Mouse (Mus musculus): Measurements from ENCODE around the gene Ttll13. TPM values are rescaled to one million over a fixed set of nuclear protein-coding genes. Genes with fewer than 3 reads are reported as not detected.

Gene Ttll13
- polyA plus RNA-seq, 1 experiment = not detected

- TF ChIP-seq POLR2A (IDR thresholded peaks at IDR 0.05; ENCODE audit: insufficient read depth, low read depth, low read length) (no peak), CTCF (IDR thresholded peaks at IDR 0.05; ENCODE audit: insufficient read depth, low read depth, low read length) (no peak)
- H3K27ac ChIP-seq (ENCODE audit: insufficient read depth, low read depth, low read length) = no peak overlapping the region
- peaks cover 3% of the 10 kb centered on the region for H3K4me1 ChIP-seq (ENCODE audit: control insufficient read depth, insufficient read depth, low read length)
- no peak overlapping the region for H3K4me3 ChIP-seq (ENCODE audit: insufficient read depth, low read depth, low read length)
- 51% methylated on average over 7 of the region's 7 CpGs for WGBS
These were observed 683 bp downstream of the Ttll13 start for GRCm38 (mm10) chr7:80246859-80247258.

GRCm38 (mm10) chr7:80252437-80252836, 6.3 kb downstream of the Ttll13 start:
- no peak for TF ChIP-seq CTCF (IDR thresholded peaks at IDR 0.05; ENCODE audit: insufficient read depth, low read depth, low read length)
- Histone ChIP-seq H3K4me1 (ENCODE audit: control insufficient read depth, insufficient read depth, low read length) (no peaks in the 10 kb centered on the region), H3K27ac (ENCODE audit: insufficient read depth, low read depth, low read length) (no peak overlapping the region), H3K4me3 (ENCODE audit: insufficient read depth, low read depth, low read length) (no peak overlapping the region)
- 77% methylated on average over 7 of the region's 7 CpGs for WGBS

GRCm38 (mm10) chr7:80252886-80253285, 6.7 kb downstream of the Ttll13 start:
- WGBS = 86% methylated on average over 11 of the region's 11 CpGs
- H3K27ac ChIP-seq (ENCODE audit: insufficient read depth, low read depth, low read length) = no peak overlapping the region
- no peak overlapping the region for H3K4me3 ChIP-seq (ENCODE audit: insufficient read depth, low read depth, low read length)
- TF ChIP-seq POLR2A (IDR thresholded peaks at IDR 0.05; ENCODE audit: insufficient read depth, low read depth, low read length) (no peak), CTCF (IDR thresholded peaks at IDR 0.05; ENCODE audit: insufficient read depth, low read depth, low read length) (no peak)
- no peaks in the 10 kb centered on the region for H3K4me1 ChIP-seq (ENCODE audit: control insufficient read depth, insufficient read depth, low read length)

- Histone ChIP-seq H3K4me3 (ENCODE audit: insufficient read depth, low read depth, low read length) (no peak overlapping the region), H3K4me1 (ENCODE audit: control insufficient read depth, insufficient read depth, low read length) (peaks cover 4% of the 10 kb centered on the region), H3K27ac (ENCODE audit: insufficient read depth, low read depth, low read length) (no peak overlapping the region)
- TF ChIP-seq CTCF (IDR thresholded peaks at IDR 0.05; ENCODE audit: insufficient read depth, low read depth, low read length) = no peak
- no peak for TF ChIP-seq POLR2A (IDR thresholded peaks at IDR 0.05; ENCODE audit: insufficient read depth, low read depth, low read length)
- WGBS = 65% methylated on average over 2 of the region's 2 CpGs
These were observed 9.8 kb downstream of the Ttll13 start for GRCm38 (mm10) chr7:80255981-80256380.

GRCm38 (mm10) chr7:80257706-80258105, 11.5 kb downstream of the Ttll13 start:
- TF ChIP-seq POLR2A (IDR thresholded peaks at IDR 0.05; ENCODE audit: insufficient read depth, low read depth, low read length) = no peak
- no peak for TF ChIP-seq CTCF (IDR thresholded peaks at IDR 0.05; ENCODE audit: insufficient read depth, low read depth, low read length)
- H3K27ac ChIP-seq (ENCODE audit: insufficient read depth, low read depth, low read length) = no peak overlapping the region
- WGBS = 66% methylated on average over 2 of the region's 2 CpGs

GRCm38 (mm10) chr7:80260625-80261371, 14.6 kb downstream of the Ttll13 start, which contains the start of gene Ngrn:
Ngrn (plus strand) TSS chr7:80261215.
- peak within 1 kb of the TSS; percentile 87 for H3K4me3 ChIP-seq (ENCODE audit: insufficient read depth, low read depth, low read length)
- 27% methylated on average over 40 of the region's 40 CpGs for WGBS
- peak within 1 kb of the TSS; percentile 1; the same call in 1 of the 2 replicates for H3K27ac ChIP-seq (ENCODE audit: insufficient read depth, low read depth, low read length)
- H3K4me1 ChIP-seq (ENCODE audit: control insufficient read depth, insufficient read depth, low read length) = peaks cover 4% of the 10 kb centered on the region
- 0 out of 2 replicates have a peak, but pooled peaks have one; percentile 45 for TF ChIP-seq POLR2A (IDR thresholded peaks at IDR 0.05; ENCODE audit: insufficient read depth, low read depth, low read length)
- no peak for TF ChIP-seq CTCF (IDR thresholded peaks at IDR 0.05; ENCODE audit: insufficient read depth, low read depth, low read length)

More at GRCm38 (mm10) chr7:80257706-80258105, 11.5 kb downstream of the Ttll13 start:
- Histone ChIP-seq H3K4me3 (ENCODE audit: insufficient read depth, low read depth, low read length) (no peak overlapping the region), H3K4me1 (ENCODE audit: control insufficient read depth, insufficient read depth, low read length) (peaks cover 4% of the 10 kb centered on the region)

- WGBS = under 1% methylated on average over 32 of the region's 32 CpGs
- TF ChIP-seq CTCF (IDR thresholded peaks at IDR 0.05; ENCODE audit: insufficient read depth, low read depth, low read length) (no peak), POLR2A (IDR thresholded peaks at IDR 0.05; ENCODE audit: insufficient read depth, low read depth, low read length) (no peak)
- H3K4me3 ChIP-seq (ENCODE audit: insufficient read depth, low read depth, low read length) = peak overlapping the region; percentile 87
- H3K4me1 ChIP-seq (ENCODE audit: control insufficient read depth, insufficient read depth, low read length) = peaks cover 4% of the 10 kb centered on the region
- H3K27ac ChIP-seq (ENCODE audit: insufficient read depth, low read depth, low read length) = peak overlapping the region; percentile 1; the same call in 1 of the 2 replicates
These were observed 15.3 kb downstream of the Ttll13 start for GRCm38 (mm10) chr7:80261372-80261990.

GRCm38 (mm10) chr7:80264606-80265005, 18.4 kb downstream of the Ttll13 start:
- TF ChIP-seq CTCF (IDR thresholded peaks at IDR 0.05; ENCODE audit: insufficient read depth, low read depth, low read length) = no peak
- TF ChIP-seq POLR2A (IDR thresholded peaks at IDR 0.05; ENCODE audit: insufficient read depth, low read depth, low read length) = no peak
- H3K4me3 ChIP-seq (ENCODE audit: insufficient read depth, low read depth, low read length) = no peak overlapping the region
- H3K4me1 ChIP-seq (ENCODE audit: control insufficient read depth, insufficient read depth, low read length) = peaks cover 9% of the 10 kb centered on the region
- H3K27ac ChIP-seq (ENCODE audit: insufficient read depth, low read depth, low read length) = no peak overlapping the region
- WGBS = 84% methylated on average over 12 of the region's 12 CpGs

- Histone ChIP-seq H3K4me3 (ENCODE audit: insufficient read depth, low read depth, low read length) (no peak overlapping the region), H3K4me1 (ENCODE audit: control insufficient read depth, insufficient read depth, low read length) (0 out of 2 replicates have a peak, but pooled peaks cover 8% of the 10 kb centered on the region), H3K27ac (ENCODE audit: insufficient read depth, low read depth, low read length) (no peak overlapping the region)
- 67% methylated on average over 1 of the region's 1 CpGs for WGBS
- TF ChIP-seq CTCF (IDR thresholded peaks at IDR 0.05; ENCODE audit: insufficient read depth, low read depth, low read length) (no peak), POLR2A (IDR thresholded peaks at IDR 0.05; ENCODE audit: insufficient read depth, low read depth, low read length) (no peak)
These were observed 21.6 kb downstream of the Ttll13 start for GRCm38 (mm10) chr7:80267764-80268163.

Data from olfactory bulb, adult 2 months (tissue).